Mouse (Mus musculus): ENCODE data around the gene Vmn1r41.

Vmn1r41 gene

GRCm38 (mm10) chr6:89740466-89740865, at the start of gene Vmn1r41:
Gene Vmn1r41, plus strand, starts transcription at chr6:89740766.
- DNase-seq, result no peak

GRCm38 (mm10) chr6:89706624-89707023, 33.9 kb upstream of the Vmn1r41 start:
- no peak for DNase-seq

GRCm38 (mm10) chr6:89707240-89707639, 33.3 kb upstream of the Vmn1r41 start, which contains the start of gene Vmn1r40:
Gene Vmn1r40, plus strand, starts transcription at chr6:89707540.
- DNase-seq, result no peak

GRCm38 (mm10) chr6:89718051-89718450, 22.5 kb upstream of the Vmn1r41 start:
- DNase-seq, result no peak

- DNase-seq, result no peak
Measured at GRCm38 (mm10) chr6:89742811-89743210, 2.2 kb downstream of the Vmn1r41 start.

GRCm38 (mm10) chr6:89790231-89790630, 49.7 kb downstream of the Vmn1r41 start:
- DNase-seq, result no peak
